Mouse (Mus musculus): ENCODE measurements around the gene Mcoln1. TPM values are rescaled to one million over a fixed set of nuclear protein-coding genes. Genes with fewer than 3 reads are reported as not detected.

Mcoln1 gene
- 9.3 TPM for polyA plus RNA-seq (2014; fragmentation: Illumina TruSeq; extraction: RNeasy Lipid Tissue Mini Kit (QIAGEN cat#74804); ENCODE audit: low read depth, low replicate concordance)

DNA sequence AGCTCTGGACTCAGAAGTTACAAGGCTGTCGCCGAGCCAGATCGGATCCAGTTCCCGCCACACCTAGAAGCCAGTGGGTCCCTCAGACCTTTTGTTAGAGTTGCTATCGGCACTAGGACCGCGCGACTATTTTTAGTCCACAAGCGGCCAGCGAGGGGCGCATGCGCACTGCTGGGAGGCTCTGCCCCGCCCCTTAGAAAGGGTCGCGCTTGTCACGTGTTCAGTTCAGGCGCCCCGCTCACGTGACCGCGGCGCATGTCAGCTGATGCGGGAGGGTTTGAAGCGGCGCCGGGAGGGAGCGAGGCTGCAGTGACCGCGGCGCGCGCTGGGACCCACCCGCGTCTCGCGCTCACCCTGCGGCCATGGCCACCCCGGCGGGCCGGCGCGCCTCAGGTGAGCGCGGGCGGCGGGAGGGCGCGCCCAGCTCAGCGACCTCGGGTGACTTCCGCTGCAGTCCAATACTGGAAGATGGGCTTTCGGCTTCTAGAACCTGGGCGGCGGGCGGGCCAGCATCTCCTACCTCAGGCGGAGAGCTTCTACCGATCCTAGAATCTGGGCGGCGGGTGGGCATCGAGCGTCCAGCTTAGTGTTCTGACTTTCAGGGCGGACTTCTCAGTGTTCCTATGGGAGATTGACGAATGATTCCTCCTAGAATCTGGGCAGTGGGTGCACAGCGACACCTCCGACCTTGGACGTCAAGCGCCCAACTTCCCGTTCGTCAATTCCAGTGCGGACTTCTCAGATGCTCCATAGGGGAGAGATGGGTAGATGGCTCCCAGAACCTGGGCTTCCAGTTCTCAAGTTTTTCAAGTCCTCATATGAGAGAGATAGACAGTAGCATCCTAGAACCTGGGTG lies at the start of gene Mcoln1:
TSS of gene Mcoln1 (plus strand) at position 223 of the 856 bp plus-strand sequence.

DNA sequence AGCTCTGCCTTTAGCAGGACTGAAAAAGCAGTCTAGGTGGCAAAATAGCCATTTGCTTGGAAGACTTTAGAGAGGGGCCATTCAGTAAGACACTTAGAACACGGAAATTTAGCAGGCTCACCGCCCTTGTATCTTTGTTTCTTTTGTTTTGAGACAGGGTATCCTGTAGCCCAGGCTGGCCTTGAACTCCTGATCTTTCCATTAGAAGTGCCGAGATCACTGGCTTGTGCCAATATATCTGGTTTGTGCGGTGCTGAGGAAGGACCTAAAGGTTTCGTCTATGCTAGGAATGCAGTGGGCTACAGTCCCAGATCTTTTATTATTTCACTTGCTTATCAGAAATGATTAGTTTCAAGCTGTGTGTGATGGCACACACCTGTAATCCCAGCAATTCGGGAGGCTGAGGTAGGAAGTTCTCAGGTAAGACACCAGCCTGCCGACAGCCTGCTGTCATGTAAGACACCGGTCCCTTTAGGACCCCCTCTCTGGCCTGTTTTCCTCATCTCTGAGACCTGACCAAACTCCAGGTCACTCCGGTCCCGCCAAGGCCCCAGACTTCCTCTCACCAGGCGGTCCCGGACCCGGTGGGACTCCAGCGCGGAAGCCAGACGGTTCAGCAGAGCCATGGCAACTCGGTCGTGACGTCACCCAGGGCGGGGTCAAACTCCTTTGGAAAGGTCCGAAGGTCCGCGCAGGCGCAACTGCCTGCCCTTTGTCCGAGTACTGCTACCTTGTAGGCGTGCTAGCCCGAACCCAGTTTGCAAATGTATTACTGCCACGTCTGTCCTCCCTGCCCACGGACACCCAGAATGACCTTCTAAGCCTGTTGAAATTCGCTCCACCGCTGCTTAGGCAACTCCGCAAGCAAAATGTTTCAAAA lies 33.0 kb upstream of the Mcoln1 start, which contains the start of gene Pex11g:
TSS of gene Pex11g (minus strand) at position 675 of the 880 bp plus-strand sequence.

DNA sequence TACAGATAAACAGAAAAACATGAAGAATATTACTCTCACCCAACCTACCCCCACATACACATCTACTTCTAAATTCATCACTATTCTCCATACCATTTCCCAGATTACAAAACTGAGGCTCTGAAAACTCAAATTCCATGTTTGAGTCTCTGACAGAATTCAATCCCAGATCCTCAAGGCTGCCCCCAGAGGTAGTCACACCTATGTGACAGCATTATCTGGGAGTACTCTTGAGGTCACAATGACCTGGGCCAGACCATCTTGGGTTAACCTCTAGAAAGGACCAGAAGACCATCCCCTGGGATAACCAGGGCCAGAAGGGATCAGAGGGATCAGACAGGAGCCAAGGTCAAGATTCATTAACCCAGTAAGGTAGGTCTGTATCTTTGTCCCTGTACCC lies 29.7 kb upstream of the Mcoln1 start, which contains the start of gene Tex45:
TSS of gene Tex45 (plus strand) at position 301 of the 400 bp plus-strand sequence.

DNA sequence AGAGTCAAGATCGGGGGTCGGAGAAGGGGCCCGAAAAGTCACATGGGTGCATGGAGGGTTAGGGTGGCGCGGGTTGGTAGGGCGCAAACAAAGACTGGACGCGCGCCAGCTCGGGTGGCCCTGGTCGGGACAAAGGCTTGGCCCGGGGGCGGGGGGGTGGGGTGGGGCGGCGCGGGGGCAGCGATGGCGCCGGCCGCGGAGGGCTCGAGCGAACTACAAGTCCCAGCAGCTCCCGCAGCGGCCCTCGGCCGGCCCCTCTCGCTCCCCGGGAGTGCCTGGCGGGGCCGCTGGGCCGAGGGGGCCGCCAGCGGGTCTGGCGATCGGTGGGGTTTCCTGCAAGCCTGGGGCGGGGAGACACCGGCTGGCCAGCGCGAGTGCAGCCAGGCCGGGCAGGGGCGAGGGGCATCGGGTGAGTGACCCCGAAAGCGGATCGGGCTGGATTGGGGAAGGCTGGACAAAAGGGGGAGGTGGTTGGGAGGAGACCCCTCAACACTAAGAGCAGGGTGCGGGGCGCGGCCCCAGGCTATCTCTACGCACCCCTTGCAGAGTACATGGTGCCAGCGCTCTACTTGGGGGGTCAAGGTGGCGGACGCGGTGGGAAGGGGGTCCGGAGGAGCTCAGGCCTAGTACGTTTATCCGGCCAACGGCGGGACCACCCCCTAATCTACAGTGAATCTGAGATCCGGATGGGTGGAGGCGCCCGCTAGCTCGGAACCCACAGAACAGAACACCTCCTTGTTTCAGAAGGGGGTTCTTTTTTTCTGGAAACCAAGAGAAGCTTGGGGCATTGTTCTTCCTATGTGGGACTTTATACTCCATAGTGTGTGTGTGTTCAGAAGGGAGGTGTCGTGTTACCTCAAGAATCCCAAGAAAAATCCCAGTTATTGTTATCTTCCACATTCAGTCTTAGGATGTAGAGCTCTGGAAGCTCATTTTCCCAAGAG lies 7.1 kb upstream of the Mcoln1 start, which contains the start of gene Zfp358:
TSS of gene Zfp358 (plus strand) at position 238 of the 944 bp plus-strand sequence.

DNA sequence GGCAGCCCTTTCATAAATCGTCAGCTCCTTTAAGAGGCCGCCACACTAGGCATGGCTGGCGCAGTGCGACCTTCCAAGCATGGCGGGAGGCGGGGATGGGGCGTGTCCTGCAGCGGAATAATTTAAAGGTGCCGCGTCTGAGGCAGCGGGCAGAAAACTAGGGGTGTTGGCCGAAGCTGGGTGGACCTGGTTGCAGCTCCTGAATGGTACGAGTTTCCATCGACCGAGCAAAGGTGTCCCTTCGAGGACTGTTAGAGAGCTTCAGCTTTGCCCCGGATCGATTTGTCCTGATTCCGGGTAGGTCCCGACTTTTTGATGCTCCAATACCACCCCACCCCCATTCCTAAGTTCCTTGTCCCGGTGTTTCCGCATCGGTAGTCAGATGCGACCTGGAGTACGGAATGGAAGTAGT lies 15.0 kb downstream of the Mcoln1 start, which contains the start of gene Pnpla6:
TSS of gene Pnpla6 (plus strand) at position 125 of the 412 bp plus-strand sequence.

Other genes with a start within 250 kb of the Mcoln1 start
- 58.3 TPM for gene Insr, start 220.8 kb upstream of the Mcoln1 start, polyA plus RNA-seq (2014; fragmentation: Illumina TruSeq; extraction: RNeasy Lipid Tissue Mini Kit (QIAGEN cat#74804); ENCODE audit: low read depth, low replicate concordance)
- not detected for gene A430078G23Rik, start 147.0 kb upstream of the Mcoln1 start, polyA plus RNA-seq (2014; fragmentation: Illumina TruSeq; extraction: RNeasy Lipid Tissue Mini Kit (QIAGEN cat#74804); ENCODE audit: low read depth, low replicate concordance)
- gene Arhgef18, start 107.5 kb upstream of the Mcoln1 start, polyA plus RNA-seq (2014; fragmentation: Illumina TruSeq; extraction: RNeasy Lipid Tissue Mini Kit (QIAGEN cat#74804); ENCODE audit: low read depth, low replicate concordance), result 10.0 TPM
- 1.5 TPM for gene Pex11g, start 32.8 kb upstream of the Mcoln1 start, polyA plus RNA-seq (2014; fragmentation: Illumina TruSeq; extraction: RNeasy Lipid Tissue Mini Kit (QIAGEN cat#74804); ENCODE audit: low read depth, low replicate concordance)
- gene Tex45, start 29.6 kb upstream of the Mcoln1 start, polyA plus RNA-seq (2014; fragmentation: Illumina TruSeq; extraction: RNeasy Lipid Tissue Mini Kit (QIAGEN cat#74804); ENCODE audit: low read depth, low replicate concordance), result not detected
- gene Zfp358, start 7.3 kb upstream of the Mcoln1 start, polyA plus RNA-seq (2014; fragmentation: Illumina TruSeq; extraction: RNeasy Lipid Tissue Mini Kit (QIAGEN cat#74804); ENCODE audit: low read depth, low replicate concordance), result 2.0 TPM
- gene Pnpla6, start 14.9 kb downstream of the Mcoln1 start, polyA plus RNA-seq (2014; fragmentation: Illumina TruSeq; extraction: RNeasy Lipid Tissue Mini Kit (QIAGEN cat#74804); ENCODE audit: low read depth, low replicate concordance), result 8.4 TPM
- gene C330021F23Rik, start 67.5 kb downstream of the Mcoln1 start, polyA plus RNA-seq (2014; fragmentation: Illumina TruSeq; extraction: RNeasy Lipid Tissue Mini Kit (QIAGEN cat#74804); ENCODE audit: low read depth, low replicate concordance), result 2.2 TPM
- 1.6 TPM for gene Camsap3, start 86.8 kb downstream of the Mcoln1 start, polyA plus RNA-seq (2014; fragmentation: Illumina TruSeq; extraction: RNeasy Lipid Tissue Mini Kit (QIAGEN cat#74804); ENCODE audit: low read depth, low replicate concordance)
- gene Xab2, start 120.9 kb downstream of the Mcoln1 start, polyA plus RNA-seq (2014; fragmentation: Illumina TruSeq; extraction: RNeasy Lipid Tissue Mini Kit (QIAGEN cat#74804); ENCODE audit: low read depth, low replicate concordance), result 0.12 TPM
- 17.4 TPM for gene Pet100, start 121.1 kb downstream of the Mcoln1 start, polyA plus RNA-seq (2014; fragmentation: Illumina TruSeq; extraction: RNeasy Lipid Tissue Mini Kit (QIAGEN cat#74804); ENCODE audit: low read depth, low replicate concordance)
- gene Pcp2, start 125.1 kb downstream of the Mcoln1 start, polyA plus RNA-seq (2014; fragmentation: Illumina TruSeq; extraction: RNeasy Lipid Tissue Mini Kit (QIAGEN cat#74804); ENCODE audit: low read depth, low replicate concordance), result not detected
- gene Stxbp2, start 130.5 kb downstream of the Mcoln1 start, polyA plus RNA-seq (2014; fragmentation: Illumina TruSeq; extraction: RNeasy Lipid Tissue Mini Kit (QIAGEN cat#74804); ENCODE audit: low read depth, low replicate concordance), result 18.8 TPM
- 1.3 TPM for gene Retn, start 155.3 kb downstream of the Mcoln1 start, polyA plus RNA-seq (2014; fragmentation: Illumina TruSeq; extraction: RNeasy Lipid Tissue Mini Kit (QIAGEN cat#74804); ENCODE audit: low read depth, low replicate concordance)
- not detected for gene Mcemp1, start 165.3 kb downstream of the Mcoln1 start, polyA plus RNA-seq (2014; fragmentation: Illumina TruSeq; extraction: RNeasy Lipid Tissue Mini Kit (QIAGEN cat#74804); ENCODE audit: low read depth, low replicate concordance)
- gene Fcor, start 171.9 kb downstream of the Mcoln1 start, polyA plus RNA-seq (2014; fragmentation: Illumina TruSeq; extraction: RNeasy Lipid Tissue Mini Kit (QIAGEN cat#74804); ENCODE audit: low read depth, low replicate concordance), result not detected
- 7.9 TPM for gene Trappc5, start 175.8 kb downstream of the Mcoln1 start, polyA plus RNA-seq (2014; fragmentation: Illumina TruSeq; extraction: RNeasy Lipid Tissue Mini Kit (QIAGEN cat#74804); ENCODE audit: low read depth, low replicate concordance)
- gene Fcer2a, start 193.7 kb downstream of the Mcoln1 start, polyA plus RNA-seq (2014; fragmentation: Illumina TruSeq; extraction: RNeasy Lipid Tissue Mini Kit (QIAGEN cat#74804); ENCODE audit: low read depth, low replicate concordance), result not detected
- gene Clec4g, start 220.2 kb downstream of the Mcoln1 start, polyA plus RNA-seq (2014; fragmentation: Illumina TruSeq; extraction: RNeasy Lipid Tissue Mini Kit (QIAGEN cat#74804); ENCODE audit: low read depth, low replicate concordance), result not detected
- 3.9 TPM for gene Cd209a, start 248.5 kb downstream of the Mcoln1 start, polyA plus RNA-seq (2014; fragmentation: Illumina TruSeq; extraction: RNeasy Lipid Tissue Mini Kit (QIAGEN cat#74804); ENCODE audit: low read depth, low replicate concordance)